Mouse (Mus musculus): ENCODE results near the gene Crabp2.

GRCm38 (mm10) chr3:87906601-87906980, 41.9 kb upstream of the Crabp2 start:
- TF ChIP-seq EP300 (IDR thresholded peaks at IDR 0.05; ENCODE audit: low read depth in 1 of 2, low read length in 2 of 2) (no peak), POLR2A (IDR thresholded peaks at IDR 0.05; ENCODE audit: control insufficient read depth in 1 of 2, insufficient read depth in 1 of 2, low read depth in 1 of 2, low read length in 2 of 2, poor library complexity in 1 of 2) (no peak), CTCF (IDR thresholded peaks at IDR 0.05 in 2 of 3, conservative IDR thresholded peaks at IDR 0.05 in 1 of 3; ENCODE audit: control insufficient read depth in 1 of 3, insufficient read depth in 1 of 3, low read depth in 2 of 3, low read length in 3 of 3, poor library complexity in 1 of 3, severe bottlenecking in 1 of 3) (no peak), KAT2A (conservative IDR thresholded peaks at IDR 0.05; ENCODE audit: low read depth, low read length) (no peak), RAD21 (IDR thresholded peaks at IDR 0.05; ENCODE audit: low read depth, low read length) (no peak), E2F4 (IDR thresholded peaks at IDR 0.05; ENCODE audit: borderline replicate concordance, low read depth, low read length) (no peak), HCFC1 (IDR thresholded peaks at IDR 0.05; ENCODE audit: low read depth, low read length) (no peak), GATA1 (IDR thresholded peaks at IDR 0.05; ENCODE audit: low read depth, low read length) (no peak), UBTF (IDR thresholded peaks at IDR 0.05; ENCODE audit: borderline replicate concordance, insufficient read depth, low read depth, low read length) (no peak), MAX (IDR thresholded peaks at IDR 0.05; ENCODE audit: low read length) (no peak)
